Mouse (Mus musculus): ENCODE measurements at regions not wholly inside any gene's neighbourhood (a gene's known extent, or its start where the extent isn't known, plus 50 kb on each side); places are given as distances from the start of the nearest gene placed in this dataset.

DNA sequence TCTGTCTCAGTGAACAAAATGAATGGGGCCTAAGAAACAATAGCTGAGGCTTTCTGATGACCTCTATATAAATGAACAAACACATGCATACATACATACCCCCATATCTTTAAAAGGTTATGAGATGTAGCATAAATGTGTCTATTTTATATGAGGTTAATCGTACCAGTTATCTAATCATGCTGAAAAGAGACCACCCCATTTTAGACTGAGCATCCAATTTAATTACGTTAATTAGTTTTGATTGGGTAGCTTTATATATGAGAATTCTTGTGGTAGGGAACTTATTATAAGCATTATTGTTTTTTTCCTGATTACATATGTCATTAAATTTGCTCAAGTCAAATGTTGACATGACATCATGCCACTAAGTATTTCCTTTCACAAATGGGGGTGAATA, 728.0 kb downstream of the Epha4 start:
- DNase-seq = no peak

DNA sequence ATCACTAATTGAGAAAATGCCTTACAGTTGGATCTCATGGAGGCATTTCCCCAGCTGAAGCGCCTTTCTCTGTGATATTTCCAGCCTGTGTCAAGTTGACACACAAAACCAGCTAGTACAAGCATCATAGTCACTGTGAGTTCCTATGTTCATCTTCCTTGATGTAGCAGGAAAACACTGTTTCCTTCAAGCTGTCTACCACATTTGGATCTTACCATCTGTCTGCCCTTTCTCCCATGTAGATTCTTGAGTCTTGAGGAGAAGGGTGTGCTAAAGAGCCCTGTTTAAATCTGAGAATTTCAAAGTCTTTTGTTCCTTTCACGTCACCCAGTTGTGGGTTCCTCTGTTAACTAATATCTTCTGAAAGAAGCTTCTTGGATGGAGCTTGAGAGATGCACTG, 721.5 kb downstream of the Epha4 start:
- DNase-seq = no peak

DNA sequence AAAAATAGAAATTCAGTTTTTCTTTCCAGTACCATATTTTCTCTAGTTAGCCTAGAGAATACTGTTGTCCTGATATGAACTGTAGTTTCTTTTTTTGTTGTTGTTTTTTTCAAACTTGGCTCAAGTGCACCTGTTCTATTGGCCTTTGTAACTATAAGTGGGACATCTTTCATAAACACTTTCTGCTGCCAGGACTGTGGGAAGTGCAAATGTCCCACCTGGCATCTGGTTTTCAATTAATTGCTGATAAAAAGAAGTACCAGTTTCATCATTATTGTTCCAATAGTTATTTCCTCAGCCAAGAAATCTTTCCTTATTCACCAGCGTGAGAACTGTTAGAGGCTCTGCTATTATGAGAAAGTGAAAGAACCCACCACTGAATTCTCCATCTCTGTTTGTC, 695.0 kb downstream of the Epha4 start:
- DNase-seq = no peak

DNA sequence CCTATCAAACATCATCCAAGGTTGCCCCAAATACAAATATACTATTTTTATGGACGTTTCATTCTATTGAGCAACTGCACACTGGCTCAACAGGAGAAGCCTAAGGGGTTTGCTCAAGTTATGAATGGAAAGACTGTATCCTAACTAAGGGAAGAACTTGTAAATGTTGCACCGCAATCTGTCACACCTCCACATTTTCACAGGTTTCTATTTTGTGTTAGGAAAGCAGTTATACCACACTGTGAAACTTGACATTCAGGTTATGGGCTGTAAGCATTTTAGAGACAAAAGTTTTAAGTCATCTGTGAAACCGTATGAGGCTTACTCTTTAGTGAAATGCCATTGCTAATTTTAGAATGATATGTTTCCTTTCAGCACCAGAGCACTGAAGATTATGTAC, 693.3 kb downstream of the Epha4 start:
- DNase-seq = no peak

DNA sequence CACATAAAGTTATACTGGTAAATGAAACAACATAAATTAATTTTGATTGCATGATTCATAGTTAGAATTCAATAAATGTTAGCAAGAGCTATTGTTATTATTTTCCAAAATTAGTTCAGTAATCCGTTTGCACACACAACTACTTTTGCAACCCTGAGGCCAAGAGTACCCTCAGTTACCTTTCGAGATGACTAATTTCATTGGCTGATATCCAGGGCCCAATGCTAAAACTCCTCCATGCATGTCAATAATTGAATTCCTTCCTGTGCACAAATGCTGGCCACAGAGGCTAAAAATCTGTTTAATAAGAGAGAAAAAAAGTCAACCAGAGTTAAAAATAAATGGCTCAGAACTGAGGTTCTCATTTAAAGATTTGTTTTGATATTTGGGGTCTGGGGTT, 685.2 kb downstream of the Epha4 start:
- no peak for DNase-seq

DNA sequence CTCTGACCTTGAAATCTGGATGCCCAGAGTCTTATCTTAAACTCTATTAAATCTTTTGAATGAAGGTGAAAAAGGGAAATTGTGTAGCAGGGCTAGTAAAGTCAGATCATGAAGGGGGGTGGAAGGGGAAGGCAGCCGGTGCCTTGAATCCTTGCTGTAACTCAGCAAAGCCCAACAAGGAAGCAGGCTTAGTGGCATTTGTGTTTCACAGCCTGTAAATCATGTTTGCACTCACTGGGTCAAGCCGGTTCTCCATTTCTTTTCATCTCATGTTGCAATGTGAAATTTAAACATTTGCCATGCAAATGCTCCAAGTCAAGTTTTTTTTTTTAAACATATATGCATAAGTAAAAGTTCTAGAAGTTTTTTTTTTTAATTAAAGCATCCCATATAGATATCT, 682.6 kb downstream of the Epha4 start:
- no peak for DNase-seq

DNA sequence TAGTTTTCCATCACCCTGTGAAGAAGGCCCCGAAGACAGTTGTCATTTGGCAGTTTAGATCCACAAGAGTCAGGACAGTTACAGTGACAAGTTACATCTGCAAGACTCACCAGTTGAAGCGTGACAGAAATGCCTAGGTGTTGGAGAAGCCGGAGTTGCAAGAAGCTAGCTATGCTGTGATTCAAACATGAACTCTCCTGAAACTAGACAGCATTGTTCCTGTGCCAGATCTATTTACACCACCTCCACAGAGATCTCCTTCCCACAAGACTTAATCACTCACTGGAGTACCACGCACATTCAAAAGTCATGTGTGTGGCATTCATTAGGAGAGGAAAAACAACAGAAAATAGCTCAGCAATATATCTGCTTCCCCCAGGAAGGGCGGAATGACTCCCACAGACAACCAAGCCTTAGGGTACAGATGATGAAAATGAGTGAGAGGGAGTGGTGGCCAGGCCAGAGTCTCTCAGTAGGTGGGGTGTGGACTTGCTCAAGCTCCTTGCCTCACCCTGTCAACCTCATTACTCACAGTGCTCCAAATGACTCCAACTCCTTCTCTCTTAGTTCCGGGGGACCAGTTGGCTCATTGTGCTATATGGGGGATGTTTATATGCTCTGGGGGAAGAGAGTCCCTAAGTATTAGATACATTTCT, 679.7 kb downstream of the Epha4 start:
- no peak for DNase-seq

DNA sequence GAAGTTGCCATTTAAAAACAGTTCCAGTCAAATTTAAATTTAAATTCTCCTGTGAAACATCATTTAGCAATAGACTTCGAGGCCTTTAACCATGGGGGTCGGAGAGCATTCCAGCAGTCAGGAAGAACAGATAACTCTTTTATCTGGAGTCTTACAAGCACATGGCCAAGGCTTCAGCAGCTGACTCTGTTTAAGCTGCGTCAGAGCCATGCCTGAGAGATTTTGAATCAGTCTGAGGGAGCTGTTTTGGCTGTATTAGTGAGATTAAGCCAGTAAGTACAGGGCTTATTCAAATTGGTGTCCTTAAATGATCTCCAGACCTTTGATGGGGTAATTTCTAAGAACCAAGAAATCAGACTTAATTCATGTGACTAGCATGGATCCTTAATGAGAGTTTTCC, 665.5 kb downstream of the Epha4 start:
- DNase-seq = no peak

DNA sequence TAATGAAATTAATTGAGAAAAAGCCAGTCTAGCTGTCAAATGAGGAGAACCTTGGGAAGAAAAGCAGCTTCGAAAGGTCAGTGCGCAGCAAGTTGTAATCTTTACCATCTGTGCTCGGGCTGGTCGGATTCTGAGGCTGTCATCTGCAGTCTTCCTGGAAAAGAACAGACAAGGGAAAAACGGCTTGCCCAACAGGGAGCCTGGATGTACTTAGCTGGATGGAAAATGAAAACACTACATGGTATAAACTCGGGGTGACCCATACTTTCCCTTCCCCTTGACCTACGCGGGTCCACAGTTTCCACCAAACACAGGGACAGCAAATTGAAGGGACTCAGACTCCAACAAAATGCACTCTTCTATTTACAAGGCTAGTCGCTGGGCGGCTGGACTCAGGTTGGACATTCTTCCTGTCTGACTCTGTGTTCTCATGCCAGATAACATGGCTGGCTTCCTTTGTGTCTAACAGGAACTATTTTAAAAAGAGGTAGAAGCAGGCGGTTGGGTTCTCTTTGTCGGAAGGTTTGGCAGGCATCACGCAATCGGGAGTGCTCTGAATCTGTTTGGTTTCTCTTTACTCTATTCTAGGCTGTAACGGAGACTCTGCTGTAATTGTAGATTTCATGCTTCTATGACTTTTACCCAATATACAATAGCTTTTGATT, 648.5 kb downstream of the Epha4 start:
- no peak for DNase-seq

DNA sequence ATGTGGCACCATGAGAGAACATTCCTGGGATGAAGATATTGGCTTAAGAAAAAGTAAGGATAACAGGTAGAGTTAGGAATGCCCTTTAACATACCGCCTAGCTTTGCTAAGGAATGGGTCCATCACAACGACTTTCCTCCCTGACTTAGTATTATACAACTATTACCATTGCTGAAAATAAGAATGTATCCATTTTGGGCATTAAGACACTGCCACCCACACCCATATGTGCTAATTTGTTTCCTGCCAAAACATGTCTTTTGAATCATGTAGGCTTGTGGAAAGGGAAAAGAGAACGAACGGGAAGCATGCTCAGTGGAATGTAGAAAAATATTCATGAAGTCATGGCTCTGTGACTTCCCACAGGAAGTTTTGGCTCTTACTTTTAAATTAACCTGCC, 641.7 kb downstream of the Epha4 start:
- no peak for DNase-seq

DNA sequence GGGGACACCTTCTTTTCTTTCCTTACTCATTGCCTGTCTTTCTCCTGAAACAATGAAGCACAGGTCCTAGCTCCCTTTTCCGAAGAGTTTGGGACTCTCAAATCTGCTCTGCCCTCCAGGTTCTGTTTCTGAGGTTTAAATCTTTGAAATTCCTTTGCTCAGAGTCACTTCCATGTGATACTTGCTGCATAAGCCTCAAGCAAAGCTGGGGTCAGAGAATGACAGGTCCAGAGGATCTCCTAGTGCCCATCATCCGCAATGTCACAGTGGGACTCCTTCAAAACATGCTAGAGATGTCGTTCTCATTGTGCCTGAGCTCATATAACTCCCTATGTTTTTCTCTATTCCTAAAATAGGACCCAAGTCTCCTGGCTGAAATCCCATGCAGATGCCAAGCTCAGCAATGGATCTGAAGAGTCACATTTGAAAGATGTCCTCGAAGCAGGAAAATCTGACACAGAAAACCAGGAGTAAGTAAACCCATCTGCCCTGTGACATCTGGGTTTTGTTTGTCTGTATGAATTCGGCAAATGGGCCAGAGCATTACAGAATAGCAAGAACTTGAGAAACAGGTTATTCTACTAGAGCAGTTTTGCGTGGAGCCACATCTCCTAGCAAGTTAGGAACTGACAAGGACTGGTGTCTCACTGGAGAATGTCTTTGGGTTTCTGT, 634.6 kb downstream of the Epha4 start:
- DNase-seq = no peak

DNA sequence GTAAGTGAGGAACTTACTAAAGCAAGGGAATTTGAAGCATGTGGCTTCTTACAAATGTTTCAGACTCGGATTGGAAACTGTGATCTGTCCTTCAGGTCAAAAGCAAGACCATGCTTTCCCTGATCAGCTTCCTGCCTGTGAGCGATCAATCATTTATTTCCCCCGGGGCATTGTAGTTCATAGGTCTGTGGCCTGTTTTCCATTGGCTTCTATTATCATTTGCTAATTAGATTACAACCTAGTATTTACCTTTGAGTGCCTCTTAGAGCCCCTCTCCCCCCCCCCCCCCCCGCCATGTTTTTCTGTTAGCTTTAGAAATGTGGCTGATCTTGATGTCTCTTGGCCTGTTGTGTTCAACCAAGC, 634.1 kb downstream of the Epha4 start:
- no peak for DNase-seq

DNA sequence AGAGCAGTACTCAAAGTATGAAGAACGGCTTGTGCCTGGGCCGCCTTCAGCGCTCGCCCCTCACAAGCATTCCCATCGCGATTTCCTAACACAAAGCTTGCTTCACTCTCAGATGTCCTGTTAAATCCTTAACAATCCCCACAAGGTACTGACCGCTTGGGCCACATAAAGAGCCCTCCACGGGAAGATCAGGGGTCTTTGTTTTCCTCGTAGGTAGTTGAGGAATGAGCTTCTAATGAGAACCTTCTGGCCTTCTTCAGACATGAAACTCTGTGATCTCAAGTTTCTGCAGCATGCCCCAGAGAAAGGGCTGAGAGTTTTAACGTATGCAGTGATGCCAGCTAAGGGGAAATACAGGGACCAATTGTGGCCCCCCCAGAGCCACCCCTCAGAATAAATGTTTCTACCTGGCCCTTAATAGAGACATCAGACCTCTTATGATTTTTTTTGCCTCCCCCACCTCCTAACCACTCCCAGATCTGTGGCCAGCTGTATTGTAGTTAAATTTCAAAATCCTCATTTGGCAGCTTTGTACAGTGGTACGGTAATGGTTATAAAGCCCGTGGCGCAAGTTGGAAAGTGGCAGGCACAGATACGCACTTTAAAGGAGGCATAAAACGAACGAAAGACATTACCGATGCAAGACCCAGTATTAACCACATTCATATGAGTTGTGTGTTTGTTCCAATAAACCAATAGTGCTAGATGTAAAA, 618.6 kb downstream of the Epha4 start:
- DNase-seq = no peak

DNA sequence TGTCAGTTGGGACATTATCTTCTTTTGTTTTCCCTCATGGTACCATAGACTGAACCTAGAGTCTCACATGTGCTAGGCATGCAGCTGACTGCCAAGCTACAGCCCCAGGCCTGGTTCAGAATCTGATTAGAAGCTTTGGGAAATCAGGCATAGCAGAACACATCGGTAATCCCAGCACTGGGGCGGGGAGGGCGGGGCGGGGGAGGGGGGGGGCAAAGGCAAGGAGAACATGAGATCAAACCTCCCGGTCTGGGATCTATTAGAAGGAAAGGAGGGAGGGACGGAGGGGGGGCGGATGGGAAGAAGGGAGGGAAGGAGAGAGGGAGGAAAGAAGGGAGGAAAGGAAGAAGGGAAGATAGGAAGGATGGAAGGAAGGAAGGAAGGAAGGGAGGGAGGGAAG, 617.5 kb downstream of the Epha4 start:
- no peak for DNase-seq

DNA sequence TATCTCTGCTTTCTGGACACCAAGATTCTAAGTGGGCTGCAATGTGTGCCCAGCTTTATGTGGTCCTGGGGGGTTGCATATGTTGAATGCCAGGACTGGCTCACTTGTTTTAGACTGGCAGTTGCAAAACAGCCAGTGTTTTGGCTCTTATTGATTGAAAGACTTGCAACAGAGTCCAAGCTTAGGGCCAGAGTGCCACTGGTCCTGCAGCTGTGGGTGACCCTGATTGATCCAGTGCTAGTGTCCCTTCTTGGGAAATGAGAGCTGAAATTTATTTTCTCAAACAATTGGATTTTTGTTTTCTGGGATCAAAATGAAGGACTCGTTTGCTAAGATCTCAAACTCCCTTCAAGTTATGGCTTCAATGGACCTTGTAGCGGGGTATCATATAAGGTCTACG, 603.4 kb downstream of the Epha4 start:
- DNase-seq = no peak

DNA sequence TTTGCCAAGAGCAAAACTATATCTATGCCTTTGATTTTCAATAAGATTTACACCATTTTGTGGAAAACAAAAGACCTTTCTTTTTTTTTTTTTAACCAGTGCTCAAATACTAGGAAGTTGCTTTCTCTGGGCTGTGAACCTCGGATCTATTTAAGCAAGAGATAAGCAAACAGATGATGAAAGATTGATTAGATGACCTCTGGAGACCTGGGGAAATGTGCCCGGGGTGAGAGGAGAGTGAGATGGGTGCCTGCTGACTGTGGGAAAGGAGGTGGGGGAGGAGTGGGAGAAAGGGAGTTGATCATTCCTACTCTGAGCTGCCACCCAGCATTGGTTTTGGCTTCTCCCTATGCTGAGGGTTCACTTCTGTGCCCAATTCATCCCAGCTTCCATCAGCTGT, 595.3 kb downstream of the Epha4 start:
- no peak for DNase-seq

DNA sequence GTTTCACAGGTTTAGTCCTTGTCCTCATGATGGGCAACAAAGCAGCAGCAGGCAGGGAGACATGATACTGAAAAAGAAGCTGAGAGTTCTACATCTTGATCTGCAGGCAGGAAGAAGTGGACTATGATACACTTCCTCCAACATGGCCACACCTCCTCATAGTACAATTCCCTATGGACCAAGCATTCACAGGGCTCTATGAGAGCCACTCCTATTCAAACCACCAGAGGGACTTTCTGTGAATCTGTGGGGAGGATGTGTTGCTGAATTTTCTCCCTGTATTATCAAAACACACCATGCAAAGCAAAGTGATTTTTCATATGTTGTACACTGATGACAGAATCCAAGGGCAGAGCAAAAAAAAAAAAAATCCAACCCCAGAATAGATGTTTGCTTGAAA, 594.3 kb downstream of the Epha4 start:
- DNase-seq = no peak

DNA sequence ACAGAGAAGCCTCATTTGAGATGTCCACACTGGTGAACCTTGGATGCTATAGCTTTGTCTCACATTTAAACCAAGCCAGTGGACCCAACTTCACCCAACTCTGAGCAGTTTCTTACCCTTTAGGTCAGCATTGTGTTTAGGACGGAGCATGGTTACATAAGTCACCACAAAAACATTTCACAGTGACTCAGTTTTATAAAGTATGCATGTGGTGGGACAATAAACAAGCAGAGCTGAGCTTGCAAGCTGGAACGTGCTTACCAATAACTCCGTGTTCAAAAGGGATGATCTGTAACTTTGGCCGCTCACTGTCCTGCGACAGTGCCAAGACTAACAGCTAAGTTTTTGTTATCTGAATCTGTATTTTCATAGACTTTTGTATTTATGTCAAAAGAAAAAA, 587.8 kb downstream of the Epha4 start:
- no peak for DNase-seq

DNA sequence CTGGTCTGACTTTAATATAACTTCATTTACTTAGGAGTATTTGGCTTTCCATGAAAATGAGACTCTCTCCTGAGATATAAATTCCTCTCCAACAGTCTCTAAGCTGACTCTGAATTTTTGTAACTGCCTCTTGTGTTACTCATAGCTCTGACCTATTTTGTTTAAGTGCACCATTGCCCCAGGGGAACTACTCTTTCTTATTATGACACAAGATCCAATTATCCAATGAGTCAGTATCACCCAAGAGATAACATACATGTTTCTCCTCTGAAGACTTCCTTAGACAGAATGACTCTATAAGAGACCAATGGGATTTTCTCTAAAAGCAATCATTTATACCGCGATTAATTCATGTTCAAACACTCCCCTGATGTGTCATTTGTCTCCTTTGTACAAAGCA, 586.9 kb downstream of the Epha4 start:
- DNase-seq = no peak

DNA sequence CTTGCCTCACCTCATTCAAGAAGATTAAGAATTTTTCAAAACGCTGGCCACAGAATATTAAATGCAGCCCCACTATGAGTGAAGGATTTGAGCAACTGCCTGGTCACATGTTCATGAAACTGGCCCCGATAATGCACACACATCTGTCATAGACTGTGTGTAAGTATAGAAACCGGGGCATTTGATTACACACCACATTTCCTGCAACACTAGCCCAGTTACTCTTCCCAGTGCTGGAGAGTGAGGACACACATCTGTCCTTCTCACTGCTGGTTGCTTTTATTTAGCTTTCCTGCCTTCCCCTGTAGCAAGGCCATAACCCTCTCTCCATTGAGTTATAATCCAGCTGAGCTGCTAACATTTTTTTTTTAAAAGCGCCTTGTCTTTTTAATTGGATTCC, 581.4 kb downstream of the Epha4 start:
- DNase-seq = no peak

DNA sequence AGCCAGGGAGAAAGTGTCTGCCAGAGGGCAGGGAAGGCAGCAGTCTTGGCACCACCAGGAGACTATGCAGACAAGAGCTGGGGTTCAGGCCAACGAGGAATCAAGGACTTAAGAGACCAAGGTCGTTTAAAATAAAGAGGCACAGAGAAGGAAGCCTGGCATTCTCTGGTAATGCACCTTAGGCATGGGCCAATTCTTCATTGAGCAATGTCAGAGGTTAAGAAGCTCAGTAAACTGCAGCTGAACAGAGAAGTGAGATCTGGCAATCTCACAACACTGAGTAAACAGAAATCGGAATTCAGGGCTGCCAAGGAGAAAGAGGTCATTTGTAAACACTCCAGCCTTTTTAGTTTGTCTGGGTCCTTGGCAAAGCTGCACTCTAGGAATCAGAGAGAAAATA, 572.2 kb downstream of the Epha4 start:
- peak; percentile 84 for DNase-seq

DNA sequence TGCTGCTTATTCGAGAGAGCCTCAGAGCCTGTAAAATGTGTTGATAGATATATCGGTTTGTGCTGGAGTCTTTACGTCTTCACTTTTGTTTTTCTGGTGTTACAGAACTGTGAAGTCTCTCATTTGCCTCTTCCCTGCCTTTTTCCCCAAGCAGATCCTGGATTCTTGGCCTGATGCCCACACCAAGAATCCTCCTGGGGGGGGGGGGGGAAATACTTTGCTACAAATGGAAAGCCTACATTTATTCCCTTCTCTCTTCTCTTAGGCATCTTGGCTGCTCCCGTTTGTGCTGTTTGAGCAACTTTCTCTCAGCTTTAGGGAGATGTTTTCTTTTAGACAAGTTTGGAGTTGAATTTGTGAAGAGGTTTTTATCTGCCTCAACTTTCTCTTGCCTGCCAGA, 570.8 kb downstream of the Epha4 start:
- DNase-seq = peak; percentile 19

DNA sequence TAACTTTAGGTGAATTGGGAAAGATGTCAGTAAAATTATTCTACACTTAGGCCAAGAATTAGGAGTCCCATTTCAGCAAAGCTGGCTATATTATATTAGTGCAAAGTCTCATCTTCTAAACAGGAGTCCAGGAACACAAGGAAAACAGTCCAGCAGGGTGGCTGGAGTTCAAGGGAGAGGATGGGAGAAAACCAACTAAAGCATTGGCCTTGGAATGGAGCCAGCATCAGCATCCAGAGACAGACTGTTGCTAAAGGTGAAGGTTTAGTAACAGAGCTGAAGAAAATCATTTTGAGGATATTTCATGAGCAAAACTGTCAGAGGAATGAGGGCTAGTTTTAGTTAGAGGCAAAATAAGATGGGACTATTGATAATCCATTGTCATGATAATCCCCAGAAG, 559.9 kb downstream of the Epha4 start:
- DNase-seq = no peak

DNA sequence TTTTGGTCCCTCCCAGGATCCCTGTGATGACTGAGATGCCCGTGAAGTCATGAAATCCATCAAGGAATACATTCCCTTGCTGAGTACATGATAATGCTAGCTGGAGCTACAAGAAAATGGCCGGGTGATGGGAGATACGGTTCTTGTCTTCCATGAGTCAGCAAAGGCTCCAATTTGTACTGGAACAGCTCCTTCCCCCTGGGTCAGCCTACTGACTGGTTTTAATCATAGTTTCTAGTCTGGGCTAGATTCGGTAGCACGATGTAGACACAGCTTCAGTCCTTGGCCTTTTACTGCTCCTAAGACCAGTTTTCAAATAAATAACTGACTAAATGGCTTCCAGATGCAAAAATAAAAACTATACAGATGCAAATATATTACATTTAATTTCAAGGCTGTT, 557.5 kb downstream of the Epha4 start:
- no peak for DNase-seq
